In the genomic region with DNA sequence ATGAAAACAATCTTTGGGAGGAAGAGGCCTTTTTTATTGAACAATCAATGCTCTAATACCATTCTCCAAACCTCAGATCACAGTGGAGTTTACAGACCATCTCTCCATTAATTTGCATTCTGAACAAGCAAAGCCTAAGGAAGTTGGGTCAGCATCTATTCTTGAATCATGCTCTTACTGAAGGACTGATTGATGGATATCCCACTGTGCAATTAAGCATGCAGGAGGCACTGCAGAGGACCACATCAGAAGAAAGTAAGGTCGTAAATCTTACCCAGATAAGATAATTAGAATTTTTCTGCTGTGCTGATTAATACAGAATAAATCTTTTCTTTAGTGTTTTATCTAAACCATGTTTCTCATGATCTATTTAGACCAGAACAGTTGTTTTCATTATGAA, we compare ENCODE assay signal across 23 mouse cellular contexts.
"Had no signal": no experiment of that assay in that cellular context is flagged by ENCODE, and none has a peak within 500 bp of the region (broad histone marks: within the 10 kb centered on the region; RNA-seq: fewer than 3 reads in every experiment).

No protein-coding gene starts in this region.

- H3K9me3 ChIP-seq: limb, embryonic 10.5 days; limb, embryonic 13.5 days; liver, embryonic 12.5 days; liver, embryonic 15.5 days; lung, embryonic 15.5 days had no signal

- H3K27ac ChIP-seq: kidney, postnatal 0 days; limb, embryonic 10.5 days; limb, embryonic 13.5 days; liver, embryonic 12.5 days; liver, embryonic 15.5 days; lung, embryonic 15.5 days; stomach, postnatal 0 days had no signal

- H3K27me3 ChIP-seq: limb, embryonic 13.5 days; liver, embryonic 12.5 days; liver, embryonic 15.5 days; lung, embryonic 15.5 days; megakaryocyte, embryonic 14.5 days had no signal

- H3K9ac ChIP-seq: limb, embryonic 13.5 days; liver, embryonic 12.5 days; liver, embryonic 15.5 days; lung, embryonic 15.5 days had no signal

- DNase-seq: kidney, adult 2 months; kidney, postnatal 25 days; liver; lung, adult 18-20 months; lung, postnatal 10 days; lung, postnatal 36 days; midbrain, embryonic 14.5 days; right cerebral cortex, postnatal 14 days; right cerebral cortex, postnatal 4 days; thymus, adult 2 months; thymus, postnatal 14 days; thymus, postnatal 4 days had no signal

- H3K36me3 ChIP-seq: limb, embryonic 10.5 days; limb, embryonic 13.5 days; liver, embryonic 12.5 days; liver, embryonic 15.5 days; lung, embryonic 15.5 days had no signal

- H3K4me3 ChIP-seq: limb, embryonic 10.5 days; limb, embryonic 13.5 days; liver, embryonic 12.5 days; liver, embryonic 15.5 days; lung, embryonic 15.5 days; megakaryocyte, embryonic 14.5 days had no signal

- H3K4me2 ChIP-seq: limb, embryonic 13.5 days; liver, embryonic 12.5 days; liver, embryonic 15.5 days; lung, embryonic 15.5 days; midbrain, embryonic 11.5 days had no signal

- H3K4me1 ChIP-seq: limb, embryonic 13.5 days; liver, embryonic 12.5 days; liver, embryonic 15.5 days; lung, embryonic 15.5 days; megakaryocyte, embryonic 14.5 days had no signal

- ATAC-seq: inflammation-experienced regulatory T-cells, adult 6 months; intestine, embryonic 16.5 days; liver, embryonic 12.5 days had no signal
